Mouse (Mus musculus): ENCODE data around the gene Wdr59. TPM values are rescaled to one million over a fixed set of nuclear protein-coding genes. Genes with fewer than 3 reads are reported as not detected.

Wdr59 gene
- polyA plus RNA-seq, 1 experiment from 2014 or later, result 3.4 TPM

GRCm38 (mm10) chr8:111550002-111550870 is 28.3 kb upstream of the Wdr59 start:
- peaks cover 3% of the 10 kb centered on the region; the same call in 1 of the 2 replicates for H3K36me3 ChIP-seq (ENCODE audit: control insufficient read depth, insufficient read depth, low read length)
- no peak overlapping the region for H3K9ac ChIP-seq (ENCODE audit: low read length)
- no peak overlapping the region for H3K4me3 ChIP-seq (ENCODE audit: control insufficient read depth in 1 of 2, insufficient read depth in 1 of 2, low read depth in 1 of 2, low read length in 2 of 2)
- ATAC-seq (ENCODE audit: insufficient number of reproducible peaks, insufficient read depth, low FRiP score, low read depth), result no peak
- no peaks in the 10 kb centered on the region for H3K9me3 ChIP-seq (ENCODE audit: control insufficient read depth, low read length)
- H3K4me2 ChIP-seq (ENCODE audit: low read length), result 0 out of 2 replicates have a peak overlapping the region, but pooled peaks have one; percentile 11
- H3K27me3 ChIP-seq (ENCODE audit: control insufficient read depth, insufficient read depth, low read length), result no peaks in the 10 kb centered on the region
- H3K4me1 ChIP-seq (ENCODE audit: control insufficient read depth in 2 of 2, insufficient read depth in 2 of 2, low read length in 2 of 2), result peaks cover 3 to 21% of the 10 kb centered on the region in 2 experiments; a peak in 3 of 4 replicates
- WGBS, result 66% methylated on average over 9 of the region's 9 CpGs
- peak overlapping the region; percentile 75 for H3K27ac ChIP-seq (replicated peaks in 1 of 2; ENCODE audit: control insufficient read depth in 1 of 2, insufficient read depth in 1 of 2, low read depth in 2 of 2, low read length in 2 of 2)

- Histone ChIP-seq H3K4me1 (ENCODE audit: control insufficient read depth in 2 of 2, insufficient read depth in 2 of 2, low read length in 2 of 2) (peaks cover 2 to 25% of the 10 kb centered on the region in 2 experiments; a peak in 3 of 4 replicates), H3K27ac (replicated peaks in 1 of 2; ENCODE audit: control insufficient read depth in 1 of 2, insufficient read depth in 1 of 2, low read depth in 2 of 2, low read length in 2 of 2) (no peak overlapping the region), H3K4me3 (ENCODE audit: control insufficient read depth in 1 of 2, insufficient read depth in 1 of 2, low read depth in 1 of 2, low read length in 2 of 2) (no peak overlapping the region), H3K27me3 (ENCODE audit: control insufficient read depth, insufficient read depth, low read length) (no peaks in the 10 kb centered on the region), H3K4me2 (ENCODE audit: low read length) (no peak overlapping the region), H3K9me3 (ENCODE audit: control insufficient read depth, low read length) (no peaks in the 10 kb centered on the region), H3K36me3 (ENCODE audit: control insufficient read depth, insufficient read depth, low read length) (no peaks in the 10 kb centered on the region), H3K9ac (ENCODE audit: low read length) (no peak overlapping the region)
- WGBS, result 70% methylated on average over 6 of the region's 6 CpGs
- ATAC-seq (ENCODE audit: insufficient number of reproducible peaks, insufficient read depth, low FRiP score, low read depth), result no peak
Measured at GRCm38 (mm10) chr8:111548201-111548600, 26.3 kb upstream of the Wdr59 start.

GRCm38 (mm10) chr8:111547144-111547543 is 25.3 kb upstream of the Wdr59 start:
- ATAC-seq (ENCODE audit: insufficient number of reproducible peaks, insufficient read depth, low FRiP score, low read depth), result no peak
- H3K4me1 ChIP-seq (ENCODE audit: control insufficient read depth in 2 of 2, insufficient read depth in 2 of 2, low read length in 2 of 2), result peaks cover 4 to 20% of the 10 kb centered on the region in 2 experiments; a peak in 3 of 4 replicates
- WGBS, result 88% methylated on average over 3 of the region's 3 CpGs

GRCm38 (mm10) chr8:111545406-111546156 is 23.7 kb upstream of the Wdr59 start:
- Histone ChIP-seq H3K4me1 (ENCODE audit: control insufficient read depth in 2 of 2, insufficient read depth in 2 of 2, low read length in 2 of 2) (peaks cover 4 to 20% of the 10 kb centered on the region in 2 experiments; a peak in 3 of 4 replicates), H3K36me3 (ENCODE audit: control insufficient read depth, insufficient read depth, low read length) (no peaks in the 10 kb centered on the region)

More at GRCm38 (mm10) chr8:111547144-111547543, 25.3 kb upstream of the Wdr59 start:
- Histone ChIP-seq H3K36me3 (ENCODE audit: control insufficient read depth, insufficient read depth, low read length) (no peaks in the 10 kb centered on the region), H3K4me2 (ENCODE audit: low read length) (no peak overlapping the region), H3K4me3 (ENCODE audit: control insufficient read depth in 1 of 2, insufficient read depth in 1 of 2, low read depth in 1 of 2, low read length in 2 of 2) (no peak overlapping the region), H3K9ac (ENCODE audit: low read length) (no peak overlapping the region), H3K9me3 (ENCODE audit: control insufficient read depth, low read length) (no peaks in the 10 kb centered on the region), H3K27ac (replicated peaks in 1 of 2; ENCODE audit: control insufficient read depth in 1 of 2, insufficient read depth in 1 of 2, low read depth in 2 of 2, low read length in 2 of 2) (no peak overlapping the region), H3K27me3 (ENCODE audit: control insufficient read depth, insufficient read depth, low read length) (no peaks in the 10 kb centered on the region)

GRCm38 (mm10) chr8:111543712-111544380 is 22.0 kb upstream of the Wdr59 start:
- H3K4me1 ChIP-seq (ENCODE audit: control insufficient read depth in 2 of 2, insufficient read depth in 2 of 2, low read length in 2 of 2), result peaks cover 9 to 34% of the 10 kb centered on the region in 2 experiments
- peak; percentile 50; the same call in 1 of the 2 replicates for ATAC-seq (ENCODE audit: insufficient number of reproducible peaks, insufficient read depth, low FRiP score, low read depth)
- H3K4me2 ChIP-seq (ENCODE audit: low read length), result no peak overlapping the region
- H3K9me3 ChIP-seq (ENCODE audit: control insufficient read depth, low read length), result no peaks in the 10 kb centered on the region
- H3K27me3 ChIP-seq (ENCODE audit: control insufficient read depth, insufficient read depth, low read length), result no peaks in the 10 kb centered on the region
- no peak overlapping the region for H3K4me3 ChIP-seq (ENCODE audit: control insufficient read depth in 1 of 2, insufficient read depth in 1 of 2, low read depth in 1 of 2, low read length in 2 of 2)
- peak overlapping the region in 1 of 2 experiments; percentile 61; a peak in 1 of 4 replicates for H3K27ac ChIP-seq (replicated peaks in 1 of 2; ENCODE audit: control insufficient read depth in 1 of 2, insufficient read depth in 1 of 2, low read depth in 2 of 2, low read length in 2 of 2)
- no peaks in the 10 kb centered on the region for H3K36me3 ChIP-seq (ENCODE audit: control insufficient read depth, insufficient read depth, low read length)
- WGBS, result 52% methylated on average over 9 of the region's 9 CpGs
- peak overlapping the region; percentile 31; the same call in 1 of the 2 replicates for H3K9ac ChIP-seq (ENCODE audit: low read length)

More at GRCm38 (mm10) chr8:111545406-111546156, 23.7 kb upstream of the Wdr59 start:
- Histone ChIP-seq H3K4me3 (ENCODE audit: control insufficient read depth in 1 of 2, insufficient read depth in 1 of 2, low read depth in 1 of 2, low read length in 2 of 2) (no peak overlapping the region), H3K27me3 (ENCODE audit: control insufficient read depth, insufficient read depth, low read length) (no peaks in the 10 kb centered on the region), H3K9me3 (ENCODE audit: control insufficient read depth, low read length) (no peaks in the 10 kb centered on the region), H3K27ac (replicated peaks in 1 of 2; ENCODE audit: control insufficient read depth in 1 of 2, insufficient read depth in 1 of 2, low read depth in 2 of 2, low read length in 2 of 2) (no peak overlapping the region), H3K4me2 (ENCODE audit: low read length) (no peak overlapping the region), H3K9ac (ENCODE audit: low read length) (no peak overlapping the region)
- no peak for ATAC-seq (ENCODE audit: insufficient number of reproducible peaks, insufficient read depth, low FRiP score, low read depth)
- WGBS, result 75% methylated on average over 8 of the region's 8 CpGs

- peak overlapping the region; percentile 52 for H3K9ac ChIP-seq (ENCODE audit: low read length)
- peak overlapping the region in 1 of 2 experiments; percentile 3; a peak in 1 of 4 replicates for H3K4me3 ChIP-seq (ENCODE audit: control insufficient read depth in 1 of 2, insufficient read depth in 1 of 2, low read depth in 1 of 2, low read length in 2 of 2)
- 45% methylated on average over 10 of the region's 10 CpGs for WGBS
- H3K27me3 ChIP-seq (ENCODE audit: control insufficient read depth, insufficient read depth, low read length), result no peaks in the 10 kb centered on the region
- peak overlapping the region; percentile 88 for H3K4me2 ChIP-seq (ENCODE audit: low read length)
- peak overlapping the region; percentile 7 to 35; a peak in 3 of 4 replicates for H3K27ac ChIP-seq (replicated peaks in 1 of 2; ENCODE audit: control insufficient read depth in 1 of 2, insufficient read depth in 1 of 2, low read depth in 2 of 2, low read length in 2 of 2)
- H3K36me3 ChIP-seq (ENCODE audit: control insufficient read depth, insufficient read depth, low read length), result no peaks in the 10 kb centered on the region
- H3K4me1 ChIP-seq (ENCODE audit: control insufficient read depth in 2 of 2, insufficient read depth in 2 of 2, low read length in 2 of 2), result peaks cover 12 to 47% of the 10 kb centered on the region in 2 experiments
- H3K9me3 ChIP-seq (ENCODE audit: control insufficient read depth, low read length), result no peaks in the 10 kb centered on the region
- ATAC-seq (ENCODE audit: insufficient number of reproducible peaks, insufficient read depth, low FRiP score, low read depth), result no peak
Measured at GRCm38 (mm10) chr8:111539422-111540076, 17.7 kb upstream of the Wdr59 start.
